Mouse (Mus musculus): Measurements from ENCODE around the gene Dmkn.
"Not testable (repeated sequence)": the region's sequence is repeated elsewhere in the genome, so short reads cannot be mapped to it uniquely, and the experiment has no call there.

The Dmkn gene

DNA sequence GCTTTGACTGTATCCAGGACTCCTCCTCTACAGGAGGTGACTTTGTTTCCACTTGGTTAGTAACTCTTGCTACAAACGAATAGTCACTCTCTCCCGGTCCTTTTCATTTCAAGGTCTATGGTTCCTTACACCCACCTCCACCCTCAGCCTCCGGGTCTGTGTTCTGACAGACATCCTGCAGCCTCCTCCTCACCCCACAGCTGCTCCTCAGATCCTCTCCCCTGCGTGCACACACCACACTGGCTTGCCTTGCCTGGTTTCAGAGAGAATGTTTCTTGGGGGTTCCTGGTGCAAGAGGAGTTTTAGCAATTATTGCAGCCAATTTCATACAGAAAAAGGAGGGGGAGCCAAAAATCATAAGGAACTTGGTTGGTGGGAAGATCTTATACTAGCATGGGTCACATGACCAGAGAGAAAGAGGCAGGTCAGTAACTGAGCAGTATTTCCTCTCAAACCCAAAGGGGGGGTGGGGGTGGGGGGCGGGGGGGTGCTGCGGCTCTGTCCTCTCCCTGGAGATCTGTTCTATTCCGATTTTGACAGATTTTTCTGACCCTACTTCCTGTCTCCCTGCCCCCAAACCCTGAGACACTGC is 57.4 kb downstream of the Dmkn start:
- DNase-seq = no peak

DNA sequence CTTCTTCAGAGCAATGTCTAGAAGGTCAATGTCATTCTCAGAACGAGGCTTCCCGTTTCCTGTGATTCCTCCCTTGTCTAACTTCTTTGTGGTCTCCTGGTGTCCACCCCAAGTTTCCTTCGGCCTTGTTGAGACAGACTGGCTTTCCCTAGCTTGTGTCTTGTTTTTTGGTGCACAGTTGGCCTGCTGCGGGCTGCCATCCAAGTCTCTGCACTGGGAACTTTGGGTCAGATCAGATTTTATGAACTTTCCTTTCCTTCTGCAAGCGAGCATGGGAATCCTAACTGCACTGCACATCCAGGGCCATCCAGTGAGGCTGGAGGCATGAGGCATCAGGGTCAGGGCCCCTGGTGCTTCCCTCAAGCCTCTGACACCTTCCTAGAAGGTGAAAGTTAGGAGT is 58.0 kb downstream of the Dmkn start:
- no peak for DNase-seq

DNA sequence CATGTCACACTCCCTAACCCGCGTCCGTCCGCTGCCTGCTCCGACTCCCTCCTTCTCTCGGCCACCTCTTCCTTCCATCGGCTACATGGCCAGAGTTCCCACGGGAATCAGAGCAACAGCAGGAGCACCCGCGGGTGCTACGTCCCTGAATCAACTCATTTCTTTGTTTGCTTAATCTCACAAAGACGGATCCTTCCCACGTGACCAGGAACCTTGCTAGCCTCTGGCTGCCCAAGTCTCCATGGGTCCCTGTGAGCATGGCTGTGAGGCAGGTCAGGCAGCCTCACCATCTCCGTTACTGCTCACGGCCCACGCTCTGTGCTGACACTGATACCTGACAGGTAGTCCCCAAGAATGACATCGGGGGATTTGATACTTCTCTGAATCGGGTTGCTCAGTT is 60.1 kb downstream of the Dmkn start, which contains the start of gene Ffar2:
TSS of gene Ffar2 (minus strand) at position 101 of the 400 bp plus-strand sequence.
- no peak for DNase-seq

DNA sequence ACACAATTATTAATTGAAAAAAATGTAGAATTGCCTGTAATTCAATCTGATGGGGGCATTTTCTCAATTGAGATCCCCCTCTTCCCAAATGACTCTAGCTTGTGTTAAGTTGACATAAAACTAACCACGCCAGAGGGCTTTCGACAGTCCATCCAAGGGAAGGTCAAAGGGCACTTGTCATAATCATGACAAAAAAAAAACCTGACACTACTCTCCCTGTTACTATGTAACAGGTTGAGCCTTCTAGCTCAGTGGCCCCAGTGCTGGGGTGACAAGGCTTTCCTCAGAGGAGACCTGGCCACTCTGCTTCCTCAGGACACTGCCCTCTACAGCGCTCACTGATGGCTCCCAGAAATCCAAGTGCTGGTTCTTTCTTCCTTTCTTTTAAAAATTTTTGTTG is 60.8 kb downstream of the Dmkn start:
- no peak for DNase-seq

- DNase-seq = no peak
Measured at GRCm38 (mm10) chr7:30826660-30827059, 63.1 kb downstream of the Dmkn start.

DNA sequence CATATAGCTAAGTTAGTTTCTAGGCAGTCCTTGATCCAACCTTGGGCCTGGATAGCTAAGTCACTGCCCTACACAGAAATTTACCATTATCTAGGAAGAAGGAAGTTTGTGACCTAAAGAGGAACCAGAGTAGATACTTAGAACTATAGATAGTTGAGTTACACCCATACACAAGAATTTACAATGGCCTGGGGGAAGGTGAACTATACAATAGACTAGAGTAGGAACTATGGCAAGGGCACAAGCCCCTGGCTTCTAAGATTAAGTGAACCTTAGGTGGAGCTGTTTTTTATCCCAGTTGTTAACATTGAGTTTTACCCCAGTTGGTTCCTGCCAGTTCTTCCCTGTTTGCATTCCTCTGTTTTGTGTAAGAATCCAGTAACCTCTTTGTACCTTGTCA is 65.3 kb downstream of the Dmkn start:
- not testable (repeated sequence) for DNase-seq

- DNase-seq = no peak
Measured at GRCm38 (mm10) chr7:30829428-30829827, 65.9 kb downstream of the Dmkn start.
